Mouse (Mus musculus): ENCODE data around the gene Serinc1. TPM values are rescaled to one million over a fixed set of nuclear protein-coding genes. Genes with fewer than 3 reads are reported as not detected.

Gene Serinc1
- polyA plus RNA-seq, 1 experiment from 2014 or later: 70.2 TPM

GRCm38 (mm10) chr10:57531076-57531475, 1.3 kb downstream of the Serinc1 start:
- ATAC-seq (ENCODE audit: low read depth) (no peak), DNase-seq (peak; percentile 22)
- Histone ChIP-seq H3K27ac (peak overlapping the region; percentile 51; the same call in 1 of the 2 replicates), H3K4me3 (replicated peaks) (peak overlapping the region; percentile 88), H3K9ac (peak overlapping the region; percentile 86), H3K27me3 (no peaks in the 10 kb centered on the region), H3K4me1 (replicated peaks) (peaks cover 28% of the 10 kb centered on the region), H3K36me3 (peaks cover 13% of the 10 kb centered on the region), H3K9me3 (replicated peaks) (no peaks in the 10 kb centered on the region), H3K4me2 (peak overlapping the region; percentile 68)
- WGBS (ENCODE audit: insufficient replicate concordance): 36% methylated on average over 2 of the region's 2 CpGs

- Histone ChIP-seq H3K9ac (no peak overlapping the region), H3K27me3 (no peaks in the 10 kb centered on the region), H3K4me1 (replicated peaks) (peaks cover 28% of the 10 kb centered on the region), H3K9me3 (replicated peaks) (no peaks in the 10 kb centered on the region), H3K4me2 (no peak overlapping the region), H3K36me3 (peaks cover 43% of the 10 kb centered on the region), H3K4me3 (replicated peaks) (no peak overlapping the region), H3K27ac (no peak overlapping the region)
- 87% methylated on average over 5 of the region's 5 CpGs for WGBS (ENCODE audit: insufficient replicate concordance)
- DNase-seq (no peak), ATAC-seq (ENCODE audit: low read depth) (no peak)
These were observed 5.9 kb downstream of the Serinc1 start for GRCm38 (mm10) chr10:57526469-57526868.

GRCm38 (mm10) chr10:57515278-57515677, 17.1 kb downstream of the Serinc1 start:
- DNase-seq: no peak

GRCm38 (mm10) chr10:57514616-57515015, 17.7 kb downstream of the Serinc1 start:
- no peak for DNase-seq
- Histone ChIP-seq H3K4me1 (replicated peaks) (no peaks in the 10 kb centered on the region), H3K27ac (no peak overlapping the region), H3K27me3 (no peaks in the 10 kb centered on the region), H3K9me3 (replicated peaks) (no peaks in the 10 kb centered on the region), H3K4me3 (replicated peaks) (no peak overlapping the region), H3K4me2 (no peak overlapping the region), H3K9ac (no peak overlapping the region), H3K36me3 (peaks cover 62% of the 10 kb centered on the region)
- WGBS (ENCODE audit: insufficient replicate concordance): 78% methylated on average over 2 of the region's 2 CpGs
- no peak for ATAC-seq (ENCODE audit: low read depth)

More at GRCm38 (mm10) chr10:57515278-57515677, 17.1 kb downstream of the Serinc1 start:
- Histone ChIP-seq H3K4me3 (replicated peaks) (no peak overlapping the region), H3K4me2 (no peak overlapping the region), H3K27me3 (no peaks in the 10 kb centered on the region), H3K9me3 (replicated peaks) (no peaks in the 10 kb centered on the region), H3K4me1 (replicated peaks) (no peaks in the 10 kb centered on the region), H3K27ac (no peak overlapping the region), H3K36me3 (peaks cover 66% of the 10 kb centered on the region), H3K9ac (no peak overlapping the region)
- no peak for ATAC-seq (ENCODE audit: low read depth)
- WGBS (ENCODE audit: insufficient replicate concordance): 97% methylated on average over 1 of the region's 1 CpGs

GRCm38 (mm10) chr10:57499414-57500156, 32.7 kb downstream of the Serinc1 start:
- Histone ChIP-seq H3K27me3 (no peaks in the 10 kb centered on the region), H3K9ac (no peak overlapping the region), H3K4me1 (replicated peaks) (no peaks in the 10 kb centered on the region), H3K9me3 (replicated peaks) (no peaks in the 10 kb centered on the region), H3K4me3 (replicated peaks) (no peak overlapping the region), H3K4me2 (no peak overlapping the region), H3K27ac (peak overlapping the region; percentile 43), H3K36me3 (peaks cover 4% of the 10 kb centered on the region; the same call in 1 of the 2 replicates)
- 59% methylated on average over 9 of the region's 9 CpGs for WGBS (ENCODE audit: insufficient replicate concordance)
- peak; percentile 73 for ATAC-seq (ENCODE audit: low read depth)
- DNase-seq: no peak

- H3K9ac ChIP-seq: no peak overlapping the region
- no peak overlapping the region for H3K27ac ChIP-seq
- no peak overlapping the region for H3K4me3 ChIP-seq (replicated peaks)
- DNase-seq: no peak
- no peaks in the 10 kb centered on the region for H3K9me3 ChIP-seq (replicated peaks)
- peak; percentile 39; the same call in 1 of the 2 replicates for ATAC-seq (ENCODE audit: low read depth)
- no peaks in the 10 kb centered on the region for H3K27me3 ChIP-seq
- WGBS (ENCODE audit: insufficient replicate concordance): 60% methylated on average over 2 of the region's 2 CpGs
- H3K4me1 ChIP-seq (replicated peaks): peaks cover 15% of the 10 kb centered on the region
- H3K36me3 ChIP-seq: 0 out of 2 replicates have a peak, but pooled peaks cover 4% of the 10 kb centered on the region
- H3K4me2 ChIP-seq: no peak overlapping the region
These were observed 40.3 kb downstream of the Serinc1 start for GRCm38 (mm10) chr10:57492050-57492449.

- Histone ChIP-seq H3K9ac (no peak overlapping the region), H3K27ac (no peak overlapping the region), H3K4me1 (replicated peaks) (peaks cover 19% of the 10 kb centered on the region), H3K9me3 (replicated peaks) (no peaks in the 10 kb centered on the region), H3K36me3 (0 out of 2 replicates have a peak, but pooled peaks cover 4% of the 10 kb centered on the region), H3K4me3 (replicated peaks) (no peak overlapping the region), H3K27me3 (no peaks in the 10 kb centered on the region), H3K4me2 (no peak overlapping the region; the same call in 1 of the 2 replicates)
- no peak for DNase-seq
- ATAC-seq (ENCODE audit: low read depth): no peak
These were observed 43.7 kb downstream of the Serinc1 start for GRCm38 (mm10) chr10:57488591-57488990.

- Histone ChIP-seq H3K9ac (peak overlapping the region; percentile 85), H3K4me3 (replicated peaks) (peak overlapping the region; percentile 79), H3K4me1 (replicated peaks) (peaks cover 19% of the 10 kb centered on the region), H3K9me3 (replicated peaks) (no peaks in the 10 kb centered on the region), H3K4me2 (peak overlapping the region; percentile 90), H3K36me3 (no peaks in the 10 kb centered on the region), H3K27ac (no peak overlapping the region), H3K27me3 (no peaks in the 10 kb centered on the region)
- WGBS (ENCODE audit: insufficient replicate concordance): 9% methylated on average over 8 of the region's 8 CpGs
- ATAC-seq (ENCODE audit: low read depth) (no peak), DNase-seq (no peak)
These were observed 45.1 kb downstream of the Serinc1 start for GRCm38 (mm10) chr10:57487201-57487600.

GRCm38 (mm10) chr10:57486542-57487071, 45.7 kb downstream of the Serinc1 start:
- under 1% methylated on average over 65 of the region's 65 CpGs for WGBS (ENCODE audit: insufficient replicate concordance)
- Histone ChIP-seq H3K9ac (peak overlapping the region; percentile 85), H3K4me2 (peak overlapping the region; percentile 90), H3K9me3 (replicated peaks) (no peaks in the 10 kb centered on the region), H3K36me3 (no peaks in the 10 kb centered on the region), H3K4me3 (replicated peaks) (peak overlapping the region; percentile 79), H3K27ac (peak overlapping the region; percentile 80), H3K4me1 (replicated peaks) (peaks cover 13% of the 10 kb centered on the region), H3K27me3 (no peaks in the 10 kb centered on the region)
- peak; percentile 59 for ATAC-seq (ENCODE audit: low read depth)
- peak; percentile 43 for DNase-seq

GRCm38 (mm10) chr10:57485908-57486541, 46.3 kb downstream of the Serinc1 start, which contains the start of gene Hsf2:
Hsf2 (plus strand) TSS chr10:57486385.
- peak within 1 kb of the TSS; percentile 85 for H3K9ac ChIP-seq
- no peaks in the 10 kb centered on the region for H3K27me3 ChIP-seq
- H3K4me2 ChIP-seq: peak within 1 kb of the TSS; percentile 90
- H3K27ac ChIP-seq: peak within 1 kb of the TSS; percentile 80
- peaks cover 13% of the 10 kb centered on the region for H3K4me1 ChIP-seq (replicated peaks)
- peak within 1 kb of the TSS; percentile 79 for H3K4me3 ChIP-seq (replicated peaks)
- ATAC-seq (ENCODE audit: low read depth) (peak; percentile 99), DNase-seq (peak; percentile 90)
- no peaks in the 10 kb centered on the region for H3K9me3 ChIP-seq (replicated peaks)
- under 1% methylated on average over 52 of the region's 52 CpGs for WGBS (ENCODE audit: insufficient replicate concordance)
- H3K36me3 ChIP-seq: no peaks in the 10 kb centered on the region

- H3K9ac ChIP-seq: no peak overlapping the region
- WGBS (ENCODE audit: insufficient replicate concordance): 68% methylated on average over 3 of the region's 3 CpGs
- H3K4me3 ChIP-seq (replicated peaks): no peak overlapping the region
- H3K27me3 ChIP-seq: no peaks in the 10 kb centered on the region
- no peak for DNase-seq
- no peaks in the 10 kb centered on the region for H3K36me3 ChIP-seq
- no peak overlapping the region for H3K27ac ChIP-seq
- H3K4me1 ChIP-seq (replicated peaks): peaks cover 14% of the 10 kb centered on the region
- ATAC-seq (ENCODE audit: low read depth): no peak
- H3K4me2 ChIP-seq: no peak overlapping the region
- H3K9me3 ChIP-seq (replicated peaks): no peaks in the 10 kb centered on the region
These were observed 47.6 kb downstream of the Serinc1 start for GRCm38 (mm10) chr10:57484741-57485140.
